Mouse (Mus musculus) frontal cortex, adult 2 months (tissue): ENCODE data around the gene 3110082I17Rik. TPM values are rescaled to one million over a fixed set of nuclear protein-coding genes. Genes with fewer than 3 reads are reported as not detected.

Source experiments
- DNase-seq, 2 experiments: peaks; one replicate each; pipeline ENCODE4 v3.0.0; 2022; ENCODE audit warnings: low spot score in 1 of 2; ENCODE audit errors: extremely low spot score in 1 of 2
- polyA plus RNA-seq: library from polyadenylated mRNA; depleted of rRNA; stranded (reverse); fragments of >200 nt; gene quantifications from 2 replicates; pipeline ENCODE4 v1.2.3, GENCODE M21; 2012; rRNA removed

3110082I17Rik gene
- polyA plus RNA-seq, 1 experiment = 14.7 TPM

- peak in 1 of 2 experiments; percentile 39 for DNase-seq
Observed at GRCm38 (mm10) chr5:139311822-139312221, 148.5 kb downstream of the 3110082I17Rik start.

GRCm38 (mm10) chr5:139310477-139310876, 149.8 kb downstream of the 3110082I17Rik start:
- DNase-seq = no peak

DNA sequence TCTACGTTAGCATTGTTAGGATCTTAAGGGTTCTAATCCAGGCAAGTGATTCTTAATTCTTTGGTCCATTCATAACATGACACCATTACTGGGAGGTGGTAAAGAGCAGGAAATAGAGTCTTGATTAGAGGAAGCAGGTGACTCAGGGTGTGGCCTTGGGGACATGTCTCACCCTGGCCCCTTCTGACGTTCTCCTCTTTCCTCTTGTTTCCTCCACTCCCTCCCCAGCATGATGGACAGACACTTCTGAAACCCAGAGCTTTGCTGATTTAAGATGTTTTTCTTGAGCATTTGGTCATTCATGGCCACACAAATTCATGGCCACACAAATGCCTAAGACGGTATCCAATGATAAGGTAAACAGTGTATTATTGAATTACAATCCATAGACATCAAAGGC, 150.4 kb downstream of the 3110082I17Rik start:
- DNase-seq = no peak

Other genes starting within 250 kb of the 3110082I17Rik start
- 81.8 and 91.6 TPM in 2 replicates for gene Get4, start 208.2 kb downstream of the 3110082I17Rik start, polyA plus RNA-seq
- 178 and 201 TPM in 2 replicates for gene Adap1, start 134.9 kb downstream of the 3110082I17Rik start, polyA plus RNA-seq
- 93.5 and 97.3 TPM in 2 replicates for gene Cox19, start 109.1 kb downstream of the 3110082I17Rik start, polyA plus RNA-seq
- gene Cyp2w1, start 107.9 kb downstream of the 3110082I17Rik start, polyA plus RNA-seq = not detected in 2 replicates
- 12.0 and 15.2 TPM in 2 replicates for gene Gpr146, start 82.8 kb downstream of the 3110082I17Rik start, polyA plus RNA-seq
- 0.42 and 0.44 TPM in 2 replicates for gene C130050O18Rik, start 55.2 kb downstream of the 3110082I17Rik start, polyA plus RNA-seq
- 4.7 and 5.7 TPM in 2 replicates for gene Gper1, start 37.4 kb downstream of the 3110082I17Rik start, polyA plus RNA-seq
- gene Zfand2a, start 24.0 kb upstream of the 3110082I17Rik start, polyA plus RNA-seq = 45.4 and 49.0 TPM in 2 replicates
- 0.08 and 0.44 TPM in 2 replicates for gene Uncx, start 83.0 kb upstream of the 3110082I17Rik start, polyA plus RNA-seq